Mouse (Mus musculus): ENCODE results near the gene Zfc3h1. TPM values are rescaled to one million over a fixed set of nuclear protein-coding genes. Genes with fewer than 3 reads are reported as not detected.

Zfc3h1 gene
- polyA plus RNA-seq, 1 experiment from 2014 or later: 26.1 TPM

GRCm38 (mm10) chr10:115358216-115358919 is 26.4 kb upstream of the Zfc3h1 start:
- WGBS: 93% methylated on average over 17 of the region's 17 CpGs
- Histone ChIP-seq H3K27ac (no peak overlapping the region), H3K4me3 (replicated peaks) (no peak overlapping the region), H3K27me3 (no peaks in the 10 kb centered on the region), H3K9ac (no peak overlapping the region), H3K9me3 (no peaks in the 10 kb centered on the region), H3K4me1 (peaks cover 15% of the 10 kb centered on the region), H3K36me3 (replicated peaks) (peaks cover 8% of the 10 kb centered on the region; the same call in 1 of the 2 replicates), H3K4me2 (no peak overlapping the region)
- ATAC-seq (ENCODE audit: low FRiP score): no peak

- no peak overlapping the region for H3K9ac ChIP-seq
- no peak overlapping the region for H3K4me3 ChIP-seq (replicated peaks)
- no peaks in the 10 kb centered on the region for H3K9me3 ChIP-seq
- H3K36me3 ChIP-seq (replicated peaks): peaks cover 8% of the 10 kb centered on the region; the same call in 1 of the 2 replicates
- H3K27ac ChIP-seq: no peak overlapping the region
- ATAC-seq (ENCODE audit: low FRiP score): no peak
- H3K4me2 ChIP-seq: no peak overlapping the region
- H3K4me1 ChIP-seq: peaks cover 15% of the 10 kb centered on the region
- 85% methylated on average over 7 of the region's 7 CpGs for WGBS
- no peaks in the 10 kb centered on the region for H3K27me3 ChIP-seq
Measured at GRCm38 (mm10) chr10:115359066-115359465, 25.7 kb upstream of the Zfc3h1 start.

GRCm38 (mm10) chr10:115361840-115362622 is 22.7 kb upstream of the Zfc3h1 start, which contains the start of gene Tmem19:
Gene Tmem19, minus strand, starts transcription at chr10:115362501.
- Histone ChIP-seq H3K27me3 (no peaks in the 10 kb centered on the region), H3K9me3 (no peaks in the 10 kb centered on the region), H3K4me3 (replicated peaks) (peak within 1 kb of the TSS; percentile 59), H3K27ac (peak within 1 kb of the TSS; percentile 98), H3K36me3 (replicated peaks) (0 out of 2 replicates have a peak, but pooled peaks cover 3% of the 10 kb centered on the region), H3K4me2 (peak within 1 kb of the TSS; percentile 68), H3K4me1 (peaks cover 15% of the 10 kb centered on the region), H3K9ac (peak within 1 kb of the TSS; percentile 62)
- WGBS: under 1% methylated on average over 42 of the region's 58 CpGs
- peak; percentile 99 for ATAC-seq (ENCODE audit: low FRiP score)

GRCm38 (mm10) chr10:115362623-115362964 is 22.2 kb upstream of the Zfc3h1 start:
- H3K4me2 ChIP-seq: peak overlapping the region; percentile 68
- H3K27me3 ChIP-seq: no peaks in the 10 kb centered on the region
- H3K9me3 ChIP-seq: no peaks in the 10 kb centered on the region
- WGBS: 9% methylated on average over 9 of the region's 9 CpGs
- H3K4me3 ChIP-seq (replicated peaks): peak overlapping the region; percentile 59
- peak overlapping the region; percentile 62 for H3K9ac ChIP-seq
- no peak for ATAC-seq (ENCODE audit: low FRiP score)
- peak overlapping the region; percentile 98 for H3K27ac ChIP-seq
- H3K36me3 ChIP-seq (replicated peaks): no peaks in the 10 kb centered on the region
- H3K4me1 ChIP-seq: peaks cover 15% of the 10 kb centered on the region

GRCm38 (mm10) chr10:115363151-115363550 is 21.6 kb upstream of the Zfc3h1 start:
- Histone ChIP-seq H3K4me1 (peaks cover 15% of the 10 kb centered on the region), H3K4me3 (replicated peaks) (peak overlapping the region; percentile 59), H3K27me3 (no peaks in the 10 kb centered on the region), H3K9ac (peak overlapping the region; percentile 62; the same call in 1 of the 2 replicates), H3K9me3 (no peaks in the 10 kb centered on the region), H3K36me3 (replicated peaks) (no peaks in the 10 kb centered on the region), H3K27ac (0 out of 2 replicates have a peak overlapping the region, but pooled peaks have one; percentile 98), H3K4me2 (peak overlapping the region; percentile 68)
- 91% methylated on average over 4 of the region's 4 CpGs for WGBS
- no peak for ATAC-seq (ENCODE audit: low FRiP score)

GRCm38 (mm10) chr10:115381506-115382084 is 3.2 kb upstream of the Zfc3h1 start:
- H3K36me3 ChIP-seq (replicated peaks): no peaks in the 10 kb centered on the region; the same call in 1 of the 2 replicates
- H3K27me3 ChIP-seq: no peaks in the 10 kb centered on the region
- WGBS: 72% methylated on average over 2 of the region's 2 CpGs
- H3K4me3 ChIP-seq (replicated peaks): no peak overlapping the region
- H3K4me1 ChIP-seq: peaks cover 30% of the 10 kb centered on the region
- no peaks in the 10 kb centered on the region for H3K9me3 ChIP-seq
- ATAC-seq (ENCODE audit: low FRiP score): no peak
- H3K9ac ChIP-seq: no peak overlapping the region
- no peak overlapping the region; the same call in 1 of the 2 replicates for H3K4me2 ChIP-seq
- no peak overlapping the region for H3K27ac ChIP-seq

GRCm38 (mm10) chr10:115382846-115383643 is 1.7 kb upstream of the Zfc3h1 start:
- 10% methylated on average over 12 of the region's 12 CpGs for WGBS
- no peak for ATAC-seq (ENCODE audit: low FRiP score)
- H3K4me1 ChIP-seq: peaks cover 35% of the 10 kb centered on the region
- H3K4me2 ChIP-seq: peak overlapping the region; percentile 81
- no peaks in the 10 kb centered on the region; the same call in 1 of the 2 replicates for H3K36me3 ChIP-seq (replicated peaks)
- H3K9ac ChIP-seq: peak overlapping the region; percentile 94
- H3K9me3 ChIP-seq: no peaks in the 10 kb centered on the region
- H3K27me3 ChIP-seq: no peaks in the 10 kb centered on the region
- H3K4me3 ChIP-seq (replicated peaks): peak overlapping the region; percentile 90
- peak overlapping the region; percentile 99 for H3K27ac ChIP-seq

- ATAC-seq (ENCODE audit: low FRiP score): no peak
- H3K27ac ChIP-seq: peak overlapping the region; percentile 99
- peak overlapping the region; percentile 94 for H3K9ac ChIP-seq
- H3K4me3 ChIP-seq (replicated peaks): peak overlapping the region; percentile 90
- H3K9me3 ChIP-seq: no peaks in the 10 kb centered on the region
- H3K4me1 ChIP-seq: peaks cover 41% of the 10 kb centered on the region
- H3K27me3 ChIP-seq: no peaks in the 10 kb centered on the region
- H3K4me2 ChIP-seq: peak overlapping the region; percentile 81
- H3K36me3 ChIP-seq (replicated peaks): no peaks in the 10 kb centered on the region; the same call in 1 of the 2 replicates
- under 1% methylated on average over 15 of the region's 15 CpGs for WGBS
Measured at GRCm38 (mm10) chr10:115383644-115384220, 1.0 kb upstream of the Zfc3h1 start.

GRCm38 (mm10) chr10:115385018-115386002 is 551 bp downstream of the Zfc3h1 start:
- Histone ChIP-seq H3K9me3 (no peaks in the 10 kb centered on the region), H3K27ac (peak overlapping the region; percentile 99), H3K36me3 (replicated peaks) (peaks cover 7% of the 10 kb centered on the region; the same call in 1 of the 2 replicates), H3K9ac (peak overlapping the region; percentile 94), H3K4me2 (peak overlapping the region; percentile 81), H3K27me3 (no peaks in the 10 kb centered on the region), H3K4me1 (peaks cover 41% of the 10 kb centered on the region), H3K4me3 (replicated peaks) (peak overlapping the region; percentile 90)
- peak; percentile 25; the same call in 1 of the 2 replicates for ATAC-seq (ENCODE audit: low FRiP score)
- WGBS: under 1% methylated on average over 86 of the region's 101 CpGs

- H3K9ac ChIP-seq: no peak overlapping the region
- H3K4me3 ChIP-seq (replicated peaks): no peak overlapping the region
Measured at GRCm38 (mm10) chr10:115387891-115388290, 3.1 kb downstream of the Zfc3h1 start.

More at GRCm38 (mm10) chr10:115387891-115388290, 3.1 kb downstream of the Zfc3h1 start:
- ATAC-seq (ENCODE audit: low FRiP score): no peak
- H3K27me3 ChIP-seq: no peaks in the 10 kb centered on the region
- no peaks in the 10 kb centered on the region for H3K9me3 ChIP-seq
- peaks cover 21% of the 10 kb centered on the region; the same call in 1 of the 2 replicates for H3K36me3 ChIP-seq (replicated peaks)
- no peak overlapping the region for H3K27ac ChIP-seq
- H3K4me1 ChIP-seq: peaks cover 30% of the 10 kb centered on the region
- 90% methylated on average over 3 of the region's 3 CpGs for WGBS
- peak overlapping the region; percentile 3; the same call in 1 of the 2 replicates for H3K4me2 ChIP-seq

Measured in forebrain, embryonic 12.5 days (tissue).